Mouse (Mus musculus) spleen, postnatal 0 days (tissue): Measurements from ENCODE around the gene Ankib1. TPM values are rescaled to one million over a fixed set of nuclear protein-coding genes. Genes with fewer than 3 reads are reported as not detected.

Experiments
- polyA plus RNA-seq: library from polyadenylated mRNA; unstranded; fragments of >200 nt; fragmentation: Nextera tagmentation; extraction: Ambion mirVana; gene quantifications from 2 replicates; pipeline ENCODE4 v1.2.1, GENCODE M21; 2015

Ankib1 gene
- 5.6 and 6.7 TPM in 2 replicates for polyA plus RNA-seq

DNA sequence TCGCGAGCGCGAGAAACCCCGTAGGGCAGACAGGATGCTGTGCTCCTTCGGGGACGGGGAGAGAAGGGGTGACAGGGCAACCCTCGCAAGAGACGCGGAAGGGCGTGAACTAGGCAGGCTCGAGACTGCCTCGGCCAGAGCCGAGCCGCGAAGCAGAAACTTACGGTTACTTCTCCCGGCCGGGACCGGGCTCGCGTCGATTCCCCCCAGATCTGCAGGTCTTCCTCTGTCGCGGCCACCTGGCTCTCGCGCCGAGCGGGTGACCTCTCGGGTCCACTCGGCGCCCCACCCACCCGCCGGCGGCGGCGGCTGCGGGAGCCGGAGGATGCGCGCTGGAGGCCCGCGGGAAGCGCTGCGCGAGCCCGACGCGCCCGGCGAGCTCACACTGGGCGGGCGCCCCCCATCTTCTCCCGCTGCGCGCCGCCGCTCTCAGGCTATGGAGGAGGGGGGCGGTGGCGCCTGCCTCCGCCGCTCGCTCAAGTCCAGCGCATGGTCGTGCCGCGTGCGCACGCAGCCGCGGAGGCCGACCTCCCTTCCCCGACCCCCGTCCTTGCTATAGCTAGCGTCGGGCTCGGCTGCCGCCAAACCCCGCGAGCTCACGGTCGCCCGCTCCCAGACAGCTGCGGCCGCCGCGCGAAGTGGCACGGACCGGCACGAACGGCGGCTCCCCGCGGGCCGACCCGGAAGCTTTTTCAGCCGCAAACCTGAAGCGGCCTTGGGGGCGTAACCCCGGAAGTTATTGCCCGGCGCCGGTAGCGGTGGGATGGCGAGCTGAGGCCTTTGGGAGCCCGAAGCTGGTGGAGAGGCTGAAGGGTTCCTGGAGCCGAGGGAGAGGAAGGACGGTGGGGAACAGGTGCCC, at the start of gene Ankib1, which contains the start of gene Krit1:
Gene Ankib1 (minus strand): TSS at position 493 of the 859 bp plus-strand sequence.
Gene Krit1 (plus strand): TSS at position 752 of the 859 bp plus-strand sequence.

DNA sequence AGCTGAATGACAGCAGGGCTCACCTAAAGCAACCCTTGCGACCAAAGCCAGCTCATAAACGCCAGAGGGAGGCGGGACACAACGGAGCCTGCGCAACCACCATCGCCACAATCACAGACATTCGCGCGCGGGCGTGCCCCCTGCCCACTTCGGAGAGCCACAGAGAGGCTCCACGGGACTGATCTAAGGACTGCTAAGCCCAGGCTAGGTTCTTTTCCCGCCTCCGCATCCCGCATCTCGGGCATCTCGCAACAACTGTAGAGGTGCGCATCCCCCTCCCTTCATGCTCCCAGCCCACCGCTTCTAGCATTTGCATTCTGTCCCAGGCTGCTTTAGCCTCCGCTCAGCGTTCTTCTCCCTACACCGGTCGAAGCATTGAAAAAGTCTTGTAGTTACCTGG, 42.3 kb upstream of the Ankib1 start, which contains the start of gene Lrrd1:
Gene Lrrd1 (plus strand): TSS at position 148 of the 400 bp plus-strand sequence.

DNA sequence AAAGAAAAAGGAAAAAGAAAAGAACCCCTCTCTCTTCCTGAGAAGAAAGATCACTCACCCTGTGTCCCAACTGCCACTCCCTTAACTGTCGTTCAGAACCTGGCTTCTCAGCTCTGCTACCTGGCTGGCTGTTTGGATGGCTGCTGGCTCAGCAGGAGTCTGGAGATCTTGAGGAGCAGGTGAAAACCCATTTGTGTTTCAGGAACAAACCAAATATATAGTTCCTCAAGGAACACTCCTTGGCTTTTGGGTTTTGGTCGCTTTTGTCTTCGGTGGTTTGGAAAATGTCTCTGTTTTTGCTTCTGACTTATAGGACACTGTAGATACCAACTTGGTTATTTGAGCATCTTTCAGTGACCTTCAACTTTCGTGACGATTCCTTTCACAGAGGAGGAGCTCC, 145.6 kb downstream of the Ankib1 start, which contains the start of gene Gatad1:
Gene Gatad1 (minus strand): TSS at position 101 of the 400 bp plus-strand sequence.

DNA sequence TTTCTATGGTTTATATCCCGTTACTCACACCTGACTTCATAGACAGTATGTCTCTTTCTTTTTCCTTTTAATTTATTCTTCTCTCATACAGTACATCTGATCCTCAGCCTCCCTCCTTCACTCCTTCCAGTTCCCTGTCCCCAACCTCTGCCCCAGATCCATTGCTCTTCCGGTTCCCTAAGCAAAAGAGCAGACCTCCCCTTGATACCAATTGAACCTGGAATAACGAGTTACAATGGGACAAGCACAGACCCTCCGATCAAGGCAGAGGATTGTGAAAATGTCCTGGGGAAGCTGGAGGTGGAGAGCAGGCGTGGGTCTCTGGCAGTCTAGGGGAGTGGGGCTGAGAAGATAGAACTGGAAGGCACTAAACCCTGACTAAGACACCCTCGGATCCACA, 151.8 kb downstream of the Ankib1 start, which contains the start of gene Tmbim7:
Gene Tmbim7 (plus strand): TSS at position 301 of the 400 bp plus-strand sequence.

Other genes starting within 250 kb of the Ankib1 start
- 1.6 TPM in 2 replicates for gene 1700109H08Rik, start 231.4 kb downstream of the Ankib1 start, polyA plus RNA-seq
- 8.7 and 9.0 TPM in 2 replicates for gene Pex1, start 206.9 kb downstream of the Ankib1 start, polyA plus RNA-seq
- gene Rbm48, start 206.3 kb downstream of the Ankib1 start, polyA plus RNA-seq = 9.5 and 9.9 TPM in 2 replicates
- gene Tmbim7, start 151.7 kb downstream of the Ankib1 start, polyA plus RNA-seq = not detected in 2 replicates
- gene Gatad1, start 145.7 kb downstream of the Ankib1 start, polyA plus RNA-seq = 32.5 and 35.5 TPM in 2 replicates
- gene Krit1, start 259 bp upstream of the Ankib1 start, polyA plus RNA-seq = 29.3 and 31.4 TPM in 2 replicates
- gene Lrrd1, start 42.2 kb upstream of the Ankib1 start, polyA plus RNA-seq = 0.05 and 0.07 TPM in 2 replicates
- 6.8 and 7.5 TPM in 2 replicates for gene Mterf1a, start 91.0 kb upstream of the Ankib1 start, polyA plus RNA-seq
- 51.2 and 60.8 TPM in 2 replicates for gene Akap9, start 125.1 kb upstream of the Ankib1 start, polyA plus RNA-seq